Mouse (Mus musculus): ENCODE data around the gene Anapc16. TPM values are rescaled to one million over a fixed set of nuclear protein-coding genes. Genes with fewer than 3 reads are reported as not detected.
"Not testable (repeated sequence)": the region's sequence is repeated elsewhere in the genome, so short reads cannot be mapped to it uniquely, and the experiment has no call there.

The Anapc16 gene
- polyA plus RNA-seq, 1 experiment from 2014 or later, result 109 TPM

DNA sequence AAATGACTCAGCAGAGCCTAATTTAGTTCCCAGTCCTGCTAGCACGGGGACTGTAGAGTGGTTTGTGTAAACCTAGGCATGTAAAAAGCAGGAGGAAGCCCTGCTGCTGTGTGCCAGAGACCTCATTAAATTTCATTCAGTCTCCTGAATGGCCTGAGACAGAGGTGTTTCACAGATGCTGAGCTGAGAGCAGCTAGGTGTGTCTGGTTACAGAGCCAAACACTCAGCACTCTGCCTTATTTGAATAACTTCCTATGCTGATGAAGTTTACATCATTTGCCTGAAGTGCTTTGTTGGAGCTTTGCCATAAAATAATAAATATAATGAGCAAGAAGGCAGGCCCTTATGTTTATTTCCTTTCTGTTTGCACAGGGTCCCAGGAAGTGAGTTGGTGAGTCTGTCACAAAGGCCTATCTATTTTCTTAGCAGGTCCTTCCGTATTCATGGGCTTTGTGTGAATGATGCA is 24.7 kb upstream of the Anapc16 start:
- H3K36me3 ChIP-seq (replicated peaks), result peaks cover 7% of the 10 kb centered on the region
- WGBS, result 68% methylated on average over 2 of the region's 2 CpGs
- no peak overlapping the region for H3K27ac ChIP-seq (replicated peaks)
- peaks cover 33% of the 10 kb centered on the region for H3K4me1 ChIP-seq
- H3K9me3 ChIP-seq, result no peaks in the 10 kb centered on the region
- H3K4me3 ChIP-seq, result no peak overlapping the region
- no peaks in the 10 kb centered on the region for H3K27me3 ChIP-seq (replicated peaks; ENCODE audit: low read depth, poor library complexity, severe bottlenecking)
- no peak for DNase-seq (ENCODE audit: low spot score)

DNA sequence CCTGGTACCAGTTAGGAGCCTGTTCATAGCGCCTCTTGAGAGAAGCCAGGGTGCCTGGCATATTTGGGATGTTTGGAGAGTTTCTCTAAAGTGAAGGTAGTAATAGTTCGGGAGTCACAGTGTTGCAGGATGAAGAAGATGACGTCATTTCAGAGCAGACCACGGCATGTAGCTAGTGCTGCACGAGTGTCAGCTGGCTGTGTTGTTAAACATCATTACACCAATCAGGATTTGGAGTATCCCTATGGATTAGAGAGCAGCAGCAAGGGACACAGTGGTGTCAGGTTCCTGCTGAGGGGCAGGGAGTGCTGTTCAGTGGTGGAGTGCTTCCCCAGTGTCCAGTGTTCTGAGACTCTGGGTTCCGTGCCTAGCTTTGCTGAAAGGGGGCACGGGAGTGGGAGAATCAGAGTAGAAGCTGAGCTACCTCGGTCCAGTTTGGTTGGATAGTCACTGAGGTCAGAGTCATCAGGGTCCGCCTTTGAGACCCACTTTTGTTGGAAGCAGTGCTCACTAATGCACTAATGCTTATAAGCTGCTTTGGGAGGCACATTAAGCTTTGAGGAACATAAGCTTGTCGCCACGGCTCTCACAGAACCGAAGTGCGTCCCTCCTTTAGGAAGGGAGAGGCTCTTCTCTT is 23.9 kb upstream of the Anapc16 start:
- peaks cover 26% of the 10 kb centered on the region for H3K4me1 ChIP-seq
- no peaks in the 10 kb centered on the region for H3K9me3 ChIP-seq
- DNase-seq (ENCODE audit: low spot score), result no peak
- 61% methylated on average over 13 of the region's 13 CpGs for WGBS
- no peak overlapping the region for H3K4me3 ChIP-seq
- H3K36me3 ChIP-seq (replicated peaks), result peaks cover 15% of the 10 kb centered on the region
- H3K27ac ChIP-seq (replicated peaks), result no peak overlapping the region; the same call in 1 of the 2 replicates
- H3K27me3 ChIP-seq (replicated peaks; ENCODE audit: low read depth, poor library complexity, severe bottlenecking), result no peaks in the 10 kb centered on the region

- no peaks in the 10 kb centered on the region for H3K27me3 ChIP-seq (replicated peaks; ENCODE audit: low read depth, poor library complexity, severe bottlenecking)
- no peaks in the 10 kb centered on the region for H3K9me3 ChIP-seq
- no peak overlapping the region for H3K4me3 ChIP-seq
- peaks cover 37% of the 10 kb centered on the region for H3K36me3 ChIP-seq (replicated peaks)
- 82% methylated on average over 1 of the region's 1 CpGs for WGBS
- peaks cover 20% of the 10 kb centered on the region for H3K4me1 ChIP-seq
- DNase-seq (ENCODE audit: low spot score), result no peak
- no peak overlapping the region for H3K27ac ChIP-seq (replicated peaks)
Observed at GRCm38 (mm10) chr10:60023751-60024150, 20.8 kb upstream of the Anapc16 start.

DNA sequence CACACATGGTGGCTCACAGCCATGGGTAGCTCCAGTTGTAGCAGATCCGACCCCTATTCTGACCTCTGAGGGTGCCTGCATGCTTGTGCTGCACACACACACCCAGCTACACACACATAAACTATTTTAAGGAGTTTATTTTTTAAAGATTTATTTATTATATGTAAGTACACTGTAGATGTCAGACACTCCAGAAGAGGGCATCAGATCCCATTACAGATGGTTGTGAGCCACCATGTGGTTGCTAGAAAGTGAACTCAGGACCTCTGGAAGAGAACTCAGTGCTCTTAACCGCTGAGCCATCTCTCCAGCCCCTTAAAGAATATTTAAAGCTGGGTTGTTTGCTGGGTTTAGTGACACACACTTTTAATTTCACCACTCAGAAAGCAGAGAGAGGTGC is 16.4 kb upstream of the Anapc16 start:
- DNase-seq (ENCODE audit: low spot score), result no peak
- H3K27ac ChIP-seq (replicated peaks), result no peak overlapping the region
- 77% methylated on average over 2 of the region's 2 CpGs for WGBS
- no peaks in the 10 kb centered on the region for H3K4me1 ChIP-seq
- no peak overlapping the region for H3K4me3 ChIP-seq
- no peaks in the 10 kb centered on the region for H3K27me3 ChIP-seq (replicated peaks; ENCODE audit: low read depth, poor library complexity, severe bottlenecking)
- no peaks in the 10 kb centered on the region for H3K9me3 ChIP-seq
- peaks cover 70% of the 10 kb centered on the region for H3K36me3 ChIP-seq (replicated peaks)

- Histone ChIP-seq H3K4me3 (no peak overlapping the region), H3K4me1 (no peaks in the 10 kb centered on the region), H3K27ac (replicated peaks) (no peak overlapping the region), H3K9me3 (no peaks in the 10 kb centered on the region), H3K36me3 (replicated peaks) (peaks cover 77% of the 10 kb centered on the region), H3K27me3 (replicated peaks; ENCODE audit: low read depth, poor library complexity, severe bottlenecking) (no peaks in the 10 kb centered on the region)
- no peak for DNase-seq (ENCODE audit: low spot score)
- 90% methylated on average over 6 of the region's 6 CpGs for WGBS
Observed at GRCm38 (mm10) chr10:60016223-60016622, 13.3 kb upstream of the Anapc16 start.

DNA sequence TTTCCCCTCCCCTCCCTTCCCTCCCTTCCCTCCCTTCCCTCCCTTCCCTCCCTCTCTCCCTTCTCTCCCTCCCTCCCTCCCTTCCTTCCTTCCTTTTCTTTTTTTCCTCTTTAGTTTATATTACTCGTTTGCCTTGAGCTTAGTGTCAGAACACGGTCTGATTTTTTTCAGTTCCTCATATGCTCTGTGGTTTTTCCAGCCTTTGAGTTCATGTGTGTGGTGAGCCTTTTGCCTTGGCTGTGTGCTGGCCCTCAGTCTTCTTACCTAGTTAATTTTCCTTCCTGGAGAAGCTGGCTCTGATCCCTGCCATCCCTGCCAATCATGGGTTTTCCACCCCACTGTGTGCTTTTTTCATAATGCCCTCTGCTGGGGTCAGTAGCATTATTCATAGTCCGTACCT is 6.2 kb upstream of the Anapc16 start:
- no peak for DNase-seq (ENCODE audit: low spot score)
- no peaks in the 10 kb centered on the region for H3K27me3 ChIP-seq (replicated peaks; ENCODE audit: low read depth, poor library complexity, severe bottlenecking)
- H3K4me1 ChIP-seq, result no peaks in the 10 kb centered on the region
- 90% methylated on average over 3 of the region's 3 CpGs for WGBS
- peaks cover 45% of the 10 kb centered on the region for H3K36me3 ChIP-seq (replicated peaks)
- no peak overlapping the region for H3K27ac ChIP-seq (replicated peaks)
- no peaks in the 10 kb centered on the region for H3K9me3 ChIP-seq
- no peak overlapping the region for H3K4me3 ChIP-seq

DNA sequence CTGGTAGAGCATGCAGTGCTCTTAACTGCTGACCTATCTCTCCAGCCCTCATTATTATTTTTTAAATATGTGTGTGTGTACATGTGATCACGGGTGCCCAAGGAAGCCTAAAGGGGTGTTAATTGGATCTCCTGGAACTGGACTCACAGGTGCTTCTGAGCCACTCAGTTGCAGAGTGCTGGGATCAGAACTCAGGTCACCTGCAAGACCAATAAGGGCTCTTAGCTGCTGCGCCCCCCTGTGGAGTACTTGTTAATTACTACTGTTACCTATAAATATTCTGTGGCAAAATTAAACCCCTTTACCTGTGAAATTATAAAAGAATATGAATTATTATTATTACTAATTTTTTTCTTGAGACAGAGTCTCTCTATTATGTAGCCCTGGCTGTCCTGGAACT is 2.3 kb upstream of the Anapc16 start:
- no peak overlapping the region for H3K27ac ChIP-seq (replicated peaks)
- H3K27me3 ChIP-seq (replicated peaks; ENCODE audit: low read depth, poor library complexity, severe bottlenecking), result no peaks in the 10 kb centered on the region
- no peak for DNase-seq (ENCODE audit: low spot score)
- H3K4me3 ChIP-seq, result no peak overlapping the region
- peaks cover 18% of the 10 kb centered on the region for H3K4me1 ChIP-seq
- WGBS, result 55% methylated on average over 2 of the region's 2 CpGs
- H3K9me3 ChIP-seq, result no peaks in the 10 kb centered on the region
- H3K36me3 ChIP-seq (replicated peaks), result peaks cover 38% of the 10 kb centered on the region

- no peaks in the 10 kb centered on the region for H3K9me3 ChIP-seq
- peak overlapping the region; percentile 96 for H3K27ac ChIP-seq (replicated peaks)
- peaks cover 40% of the 10 kb centered on the region for H3K36me3 ChIP-seq (replicated peaks)
- 78% methylated on average over 9 of the region's 9 CpGs for WGBS
- no peaks in the 10 kb centered on the region for H3K27me3 ChIP-seq (replicated peaks; ENCODE audit: low read depth, poor library complexity, severe bottlenecking)
- DNase-seq (ENCODE audit: low spot score), result no peak
- peak overlapping the region; percentile 74 for H3K4me3 ChIP-seq
- peaks cover 18% of the 10 kb centered on the region for H3K4me1 ChIP-seq
Observed at GRCm38 (mm10) chr10:60003847-60004246, 912 bp upstream of the Anapc16 start.

DNA sequence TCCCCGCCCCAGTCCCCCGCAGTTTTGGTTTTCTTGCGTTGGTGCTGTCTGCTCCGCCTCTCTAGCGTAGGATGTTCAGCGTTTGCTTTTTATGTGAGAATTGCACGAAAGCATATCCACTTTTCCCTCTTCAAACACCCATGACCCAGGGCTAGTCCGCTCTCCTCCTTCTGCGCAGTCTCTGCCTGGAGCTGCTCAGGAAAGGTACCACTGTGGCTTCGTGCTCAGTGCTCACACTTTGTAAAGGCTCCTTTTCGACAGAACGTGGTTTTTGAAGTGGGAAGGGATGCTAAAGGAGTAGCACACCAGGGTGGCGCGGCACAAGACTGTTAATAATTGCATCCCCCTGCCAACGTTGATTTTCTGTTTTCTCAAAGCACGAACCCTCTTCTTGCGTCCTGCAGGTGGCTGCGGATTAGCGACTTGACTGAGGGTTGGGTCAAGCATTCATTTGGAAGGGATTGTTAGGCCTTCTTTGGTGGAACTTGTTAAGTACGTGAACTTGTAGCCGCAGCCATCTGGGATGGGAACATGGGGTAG is 348 bp upstream of the Anapc16 start:
- Histone ChIP-seq H3K36me3 (replicated peaks) (peaks cover 34% of the 10 kb centered on the region), H3K27me3 (replicated peaks; ENCODE audit: low read depth, poor library complexity, severe bottlenecking) (no peaks in the 10 kb centered on the region), H3K4me1 (peaks cover 18% of the 10 kb centered on the region), H3K4me3 (peak overlapping the region; percentile 74), H3K27ac (replicated peaks) (peak overlapping the region; percentile 96), H3K9me3 (no peaks in the 10 kb centered on the region)
- under 1% methylated on average over 21 of the region's 21 CpGs for WGBS
- DNase-seq (ENCODE audit: low spot score), result no peak

DNA sequence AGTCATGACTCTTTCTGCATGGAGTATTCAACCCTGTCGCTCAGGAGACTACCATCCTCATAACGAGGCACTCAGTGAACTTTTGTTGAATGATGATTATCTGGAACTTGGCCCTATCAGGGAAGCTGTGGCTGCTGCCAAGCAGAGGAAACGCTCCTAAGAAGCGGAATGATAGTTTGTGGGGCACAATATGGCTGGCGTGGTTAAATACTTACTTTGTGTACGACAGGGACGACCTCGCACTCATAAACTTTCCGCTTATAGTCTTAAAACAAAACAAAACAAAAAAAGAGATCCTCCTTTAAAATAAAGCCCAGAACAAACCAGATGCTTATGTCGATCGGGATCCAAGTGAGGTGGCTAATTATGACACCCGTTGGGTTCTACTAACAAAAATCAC is 732 bp downstream of the Anapc16 start:
- peaks cover 25% of the 10 kb centered on the region for H3K36me3 ChIP-seq (replicated peaks)
- H3K4me1 ChIP-seq, result peaks cover 18% of the 10 kb centered on the region
- H3K27ac ChIP-seq (replicated peaks), result peak overlapping the region; percentile 96
- 6% methylated on average over 12 of the region's 12 CpGs for WGBS
- peak overlapping the region; percentile 74 for H3K4me3 ChIP-seq
- H3K27me3 ChIP-seq (replicated peaks; ENCODE audit: low read depth, poor library complexity, severe bottlenecking), result no peaks in the 10 kb centered on the region
- no peak for DNase-seq (ENCODE audit: low spot score)
- no peaks in the 10 kb centered on the region for H3K9me3 ChIP-seq

DNA sequence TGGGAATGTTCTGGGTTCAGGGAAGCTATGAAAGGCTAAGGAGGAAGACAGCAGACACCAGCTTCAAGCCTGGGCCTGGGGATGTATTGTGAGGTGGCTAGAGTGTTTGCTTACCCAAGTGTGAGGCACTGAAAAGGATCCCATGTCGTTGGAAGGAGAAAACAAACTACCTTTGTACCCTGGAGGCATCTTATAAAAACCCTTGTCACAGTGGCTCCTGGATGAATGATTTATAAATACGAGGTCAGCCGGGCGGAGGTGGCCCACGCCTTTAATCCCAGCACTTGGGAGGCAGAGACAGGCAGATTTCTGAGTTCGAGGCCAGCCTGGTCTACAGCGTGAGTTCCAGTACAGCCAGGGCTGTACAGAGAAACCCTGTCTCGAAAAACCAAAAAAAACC is 1.3 kb downstream of the Anapc16 start:
- Histone ChIP-seq H3K4me1 (peaks cover 18% of the 10 kb centered on the region), H3K4me3 (peak overlapping the region; percentile 74), H3K36me3 (replicated peaks) (peaks cover 28% of the 10 kb centered on the region)
- not testable (repeated sequence) for H3K27me3 ChIP-seq (replicated peaks; ENCODE audit: low read depth, poor library complexity, severe bottlenecking); H3K27ac ChIP-seq (replicated peaks); DNase-seq (ENCODE audit: low spot score); H3K9me3 ChIP-seq
- 87% methylated on average over 8 of the region's 8 CpGs for WGBS

- Histone ChIP-seq H3K36me3 (replicated peaks) (peaks cover 53% of the 10 kb centered on the region), H3K9me3 (no peaks in the 10 kb centered on the region), H3K4me1 (peaks cover 18% of the 10 kb centered on the region), H3K27me3 (replicated peaks; ENCODE audit: low read depth, poor library complexity, severe bottlenecking) (no peaks in the 10 kb centered on the region), H3K4me3 (no peak overlapping the region), H3K27ac (replicated peaks) (no peak overlapping the region)
- DNase-seq (ENCODE audit: low spot score), result no peak
- WGBS, result 95% methylated on average over 3 of the region's 3 CpGs
Observed at GRCm38 (mm10) chr10:59999057-59999456, 3.9 kb downstream of the Anapc16 start.

GRCm38 (mm10) chr10:59997591-59997990 is 5.3 kb downstream of the Anapc16 start:
- no peak overlapping the region for H3K4me3 ChIP-seq
- H3K9me3 ChIP-seq, result no peaks in the 10 kb centered on the region
- H3K27me3 ChIP-seq (replicated peaks; ENCODE audit: low read depth, poor library complexity, severe bottlenecking), result no peaks in the 10 kb centered on the region
- peaks cover 67% of the 10 kb centered on the region for H3K36me3 ChIP-seq (replicated peaks)
- no peak for DNase-seq (ENCODE audit: low spot score)
- H3K4me1 ChIP-seq, result peaks cover 12% of the 10 kb centered on the region
- 22% methylated on average over 7 of the region's 7 CpGs for WGBS
- no peak overlapping the region for H3K27ac ChIP-seq (replicated peaks)

All from embryonic facial prominence, embryonic 10.5 days (tissue).